In the genomic region with DNA sequence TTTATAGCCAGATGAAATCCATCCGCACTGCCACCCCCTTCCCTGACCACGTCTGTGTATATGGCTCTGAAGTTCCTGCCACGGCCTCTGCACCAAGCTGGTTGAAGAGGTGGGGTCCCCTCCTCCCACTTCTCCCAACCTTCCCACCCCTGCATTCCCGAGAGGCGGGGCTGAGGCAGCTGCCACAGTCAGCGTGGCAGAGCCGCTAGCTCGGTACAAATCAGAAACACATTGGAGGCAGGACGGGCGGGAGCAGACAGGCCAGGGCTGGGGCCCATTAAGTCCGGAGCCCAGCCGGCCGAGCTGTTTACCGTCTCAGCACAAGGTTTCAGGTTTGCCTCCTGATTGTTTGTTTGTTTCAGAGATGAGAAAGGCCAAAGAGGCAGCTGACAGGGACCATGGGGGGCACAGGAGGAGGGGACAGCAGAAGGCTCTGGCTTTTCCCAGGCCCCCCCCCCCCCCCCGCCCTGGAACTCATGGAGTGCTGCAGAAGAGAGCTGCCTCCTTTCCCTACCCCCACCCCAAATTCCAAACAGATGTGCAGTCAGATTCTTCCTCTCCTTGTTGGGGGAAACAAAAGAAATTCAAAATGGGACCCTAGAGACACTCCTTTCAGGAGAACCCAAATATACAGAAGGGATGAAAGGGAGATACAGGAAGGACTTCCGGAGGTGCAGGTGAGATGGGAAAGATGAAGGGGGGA, we compare ENCODE assay signal across 7 mouse cellular contexts. TPM values are rescaled to one million over a fixed set of nuclear protein-coding genes. Genes with fewer than 3 reads are reported as not detected.
A peak's percentile ranks its signal among the peaks of the same experiment; 100 is the strongest.
DNase-seq lines count a peak whose midpoint lies in the region; ATAC-seq and TF ChIP-seq lines count a peak whose summit lies in the region.

No protein-coding gene starts in this region.

- DNase-seq in midbrain, embryonic 10.5 days (ENCODE audit: low spot score): peak; percentile 60
- no peak for DNase-seq in midbrain, postnatal 0 days (ENCODE audit: low spot score)
- peak; percentile 40 for DNase-seq in lung, postnatal 0 days (ENCODE audit: low spot score)
- peak; percentile 45 for DNase-seq in yolk sac, embryonic 10.5 days (ENCODE audit: low spot score)
- no peak for DNase-seq in urinary bladder, postnatal 25 days (ENCODE audit: low spot score)

- no peak for TF ChIP-seq EP300 in lung, postnatal 0 days (IDR thresholded peaks at IDR 0.05)

- no peak for ATAC-seq in midbrain, postnatal 0 days (ENCODE audit: low FRiP score)
- ATAC-seq in forebrain, embryonic 13.5 days: peak; percentile 62
- peak; percentile 57 for ATAC-seq in lung, postnatal 0 days
- no peak for ATAC-seq in cerebellum, adult (ENCODE audit: insufficient number of reproducible peaks, low FRiP score, low TSS enrichment)

- H3K4me1 ChIP-seq in midbrain, embryonic 10.5 days: peaks cover 41% of the 10 kb centered on the region
- H3K4me1 ChIP-seq in midbrain, postnatal 0 days (ENCODE audit: insufficient read depth, low read length): no peaks in the 10 kb centered on the region
- peaks cover 41% of the 10 kb centered on the region for H3K4me1 ChIP-seq in forebrain, embryonic 13.5 days
- no peaks in the 10 kb centered on the region for H3K4me1 ChIP-seq in lung, postnatal 0 days (ENCODE audit: insufficient read depth, low read depth, low read length)

- peaks cover 100% of the 10 kb centered on the region for H3K27me3 ChIP-seq in midbrain, embryonic 10.5 days (ENCODE audit: low read depth, poor library complexity, severe bottlenecking)
- H3K27me3 ChIP-seq in midbrain, postnatal 0 days (ENCODE audit: insufficient read depth, low read length): no peaks in the 10 kb centered on the region
- peaks cover 10% of the 10 kb centered on the region; the same call in 1 of the 2 replicates for H3K27me3 ChIP-seq in forebrain, embryonic 13.5 days
- no peaks in the 10 kb centered on the region; the same call in 1 of the 2 replicates for H3K27me3 ChIP-seq in lung, postnatal 0 days (replicated peaks; ENCODE audit: insufficient read depth, low read length)

- peak overlapping the region; percentile 36 for H3K4me3 ChIP-seq in midbrain, embryonic 10.5 days
- no peak overlapping the region for H3K4me3 ChIP-seq in midbrain, postnatal 0 days (ENCODE audit: low read depth, low read length)
- no peak overlapping the region for H3K4me3 ChIP-seq in forebrain, embryonic 13.5 days
- H3K4me3 ChIP-seq in lung, postnatal 0 days (ENCODE audit: low read depth, low read length): no peak overlapping the region

- H3K4me2 ChIP-seq in midbrain, postnatal 0 days (ENCODE audit: low read depth, low read length, poor library complexity, severe bottlenecking): no peak overlapping the region
- H3K4me2 ChIP-seq in forebrain, embryonic 13.5 days: peak overlapping the region; percentile 39
- H3K4me2 ChIP-seq in lung, postnatal 0 days (replicated peaks; ENCODE audit: low read depth, low read length): no peak overlapping the region

- H3K36me3 ChIP-seq in midbrain, embryonic 10.5 days: no peaks in the 10 kb centered on the region
- H3K36me3 ChIP-seq in midbrain, postnatal 0 days (ENCODE audit: insufficient read depth, low read length): no peaks in the 10 kb centered on the region
- no peaks in the 10 kb centered on the region for H3K36me3 ChIP-seq in forebrain, embryonic 13.5 days (ENCODE audit: poor library complexity, severe bottlenecking)
- H3K36me3 ChIP-seq in lung, postnatal 0 days (ENCODE audit: insufficient read depth, low read length): no peaks in the 10 kb centered on the region

- H3K27ac ChIP-seq in midbrain, embryonic 10.5 days (replicated peaks): peak overlapping the region; percentile 84
- H3K27ac ChIP-seq in midbrain, postnatal 0 days (ENCODE audit: low read depth, low read length): no peak overlapping the region
- no peak overlapping the region for H3K27ac ChIP-seq in forebrain, embryonic 13.5 days
- H3K27ac ChIP-seq in lung, postnatal 0 days (ENCODE audit: low read length): no peak overlapping the region

- TF ChIP-seq CTCF in midbrain, postnatal 0 days (IDR thresholded peaks at IDR 0.05): no peak
- TF ChIP-seq CTCF in lung, postnatal 0 days (IDR thresholded peaks at IDR 0.05): no peak

- H3K9me3 ChIP-seq in midbrain, embryonic 10.5 days (replicated peaks): no peaks in the 10 kb centered on the region
- H3K9me3 ChIP-seq in midbrain, postnatal 0 days (ENCODE audit: low read length): no peaks in the 10 kb centered on the region
- H3K9me3 ChIP-seq in forebrain, embryonic 13.5 days (replicated peaks): no peaks in the 10 kb centered on the region
- H3K9me3 ChIP-seq in lung, postnatal 0 days (ENCODE audit: low read length): no peaks in the 10 kb centered on the region

- 27% methylated on average over 16 of the region's 16 CpGs for WGBS in midbrain, embryonic 10.5 days
- 33% methylated on average over 15 of the region's 16 CpGs for WGBS in midbrain, postnatal 0 days
- WGBS in forebrain, embryonic 13.5 days: 19% methylated on average over 15 of the region's 16 CpGs
- 24% methylated on average over 16 of the region's 16 CpGs for WGBS in lung, postnatal 0 days

- H3K9ac ChIP-seq in midbrain, postnatal 0 days (replicated peaks; ENCODE audit: low read length, poor library complexity, severe bottlenecking): no peak overlapping the region
- H3K9ac ChIP-seq in forebrain, embryonic 13.5 days: no peak overlapping the region
- H3K9ac ChIP-seq in lung, postnatal 0 days (replicated peaks; ENCODE audit: low read depth): no peak overlapping the region

RNA-seq across cellular contexts. Expression of a gene that starts 22.1 kb away (rescaled TPM):
- polyA plus RNA-seq in midbrain, embryonic 10.5 days (2016; fragmentation: Nextera tagmentation; extraction: Ambion mirVana): 210 and 212 TPM in 2 replicates
- 250 and 271 TPM in 2 replicates for total RNA-seq in midbrain, postnatal 0 days (2014; rRNA removed)
- polyA plus RNA-seq in midbrain, postnatal 0 days (2015; fragmentation: Nextera tagmentation; extraction: Ambion mirVana): 405 and 423 TPM in 2 replicates
- 316 and 321 TPM in 2 replicates for polyA plus RNA-seq in forebrain, embryonic 13.5 days (2015; fragmentation: Nextera tagmentation; extraction: Ambion mirVana)
- 71.4 and 79.6 TPM in 2 replicates for polyA plus RNA-seq in lung, postnatal 0 days (2015; fragmentation: Nextera tagmentation; extraction: Ambion mirVana)

Comparison
In these comparisons a context has a peak if more than half of its experiments do, and no peak if none do; other contexts are left out.
1. DNase-seq: peak in midbrain, embryonic 10.5 days (single experiment), lung, postnatal 0 days (single experiment) and yolk sac, embryonic 10.5 days (single experiment); none in midbrain, postnatal 0 days (single experiment) and urinary bladder, postnatal 25 days (single experiment).
2. ATAC-seq: peak in forebrain, embryonic 13.5 days (single experiment) and lung, postnatal 0 days (single experiment); none in midbrain, postnatal 0 days (single experiment) and cerebellum, adult (single experiment).